Mouse (Mus musculus) olfactory bulb, adult 2 months (tissue): ENCODE results near the gene Macf1. TPM values are rescaled to one million over a fixed set of nuclear protein-coding genes. Genes with fewer than 3 reads are reported as not detected.

Experiments
- H3K27ac ChIP-seq: fragments of 200-500 bp; 2 replicates; pipeline ENCODE4 v1.5.1; 2012; ENCODE audit warnings: low read depth, low read length; ENCODE audit not compliant: insufficient read depth
- H3K4me1 ChIP-seq: fragments of 200-500 bp; 2 replicates; pipeline ENCODE4 v1.6.1; 2012; ENCODE audit warnings: low read length; ENCODE audit not compliant: control insufficient read depth, insufficient read depth
- H3K4me3 ChIP-seq: fragments of 200-500 bp; 2 replicates; pipeline ENCODE4 v1.5.1; 2012; ENCODE audit warnings: mild to moderate bottlenecking, low read depth, low read length, moderate library complexity; ENCODE audit not compliant: insufficient read depth
- CTCF ChIP-seq: fragments of 200-500 bp; IDR thresholded peaks from 2 replicates; pipeline ENCODE4 v1.5.1; 2012; ENCODE audit warnings: low read depth, mild to moderate bottlenecking, low read length, moderate library complexity; ENCODE audit not compliant: insufficient read depth
- POLR2A ChIP-seq: fragments of 200-500 bp; IDR thresholded peaks from 2 replicates; pipeline ENCODE4 v1.6.1; 2012; ENCODE audit warnings: mild to moderate bottlenecking, low read depth, low read length, moderate library complexity; ENCODE audit not compliant: insufficient read depth
- WGBS: fragments of 180-500 bp; shearing (Covaris S2); methylation state at CpG from one replicate; pipeline ENCODE4 v1.1.7; 2018; 5-methylcytosine and 5-hydroxymethylcytosine counted together
- polyA plus RNA-seq: library from polyadenylated mRNA; stranded (reverse); fragments of >200 nt; gene quantifications from 2 replicates; pipeline ENCODE4 v1.2.4, GENCODE M21; 2012; ENCODE audit warnings: low replicate concordance; ENCODE audit not compliant: missing spikeins, insufficient read depth, insufficient read length

The Macf1 gene
- polyA plus RNA-seq, 1 experiment = 508 TPM

- H3K4me1 ChIP-seq = no peaks in the 10 kb centered on the region
- no peak overlapping the region for H3K4me3 ChIP-seq
- WGBS = 91% methylated on average over 2 of the region's 2 CpGs
- TF ChIP-seq CTCF (no peak), POLR2A (no peak)
- H3K27ac ChIP-seq = no peak overlapping the region
Measured at GRCm38 (mm10) chr4:123705340-123705739, 21.2 kb upstream of the Macf1 start.

- H3K4me1 ChIP-seq = no peaks in the 10 kb centered on the region
- no peak overlapping the region for H3K27ac ChIP-seq
- no peak overlapping the region for H3K4me3 ChIP-seq
- 91% methylated on average over 12 of the region's 12 CpGs for WGBS
- no peak for TF ChIP-seq POLR2A
- TF ChIP-seq CTCF = no peak
Measured at GRCm38 (mm10) chr4:123693384-123693783, 9.2 kb upstream of the Macf1 start.

GRCm38 (mm10) chr4:123692071-123692470, 7.9 kb upstream of the Macf1 start:
- WGBS = 74% methylated on average over 3 of the region's 3 CpGs
- H3K4me3 ChIP-seq = no peak overlapping the region

GRCm38 (mm10) chr4:123690311-123690710, 6.2 kb upstream of the Macf1 start:
- Histone ChIP-seq H3K4me1 (peaks cover 10% of the 10 kb centered on the region), H3K27ac (no peak overlapping the region)
- TF ChIP-seq CTCF = no peak
- TF ChIP-seq POLR2A = no peak

More at GRCm38 (mm10) chr4:123692071-123692470, 7.9 kb upstream of the Macf1 start:
- no peak overlapping the region for H3K27ac ChIP-seq
- H3K4me1 ChIP-seq = peaks cover 3% of the 10 kb centered on the region; the same call in 1 of the 2 replicates
- no peak for TF ChIP-seq CTCF
- no peak for TF ChIP-seq POLR2A

GRCm38 (mm10) chr4:123687025-123687781, 3.0 kb upstream of the Macf1 start:
- Histone ChIP-seq H3K4me1 (peaks cover 29% of the 10 kb centered on the region), H3K4me3 (peak overlapping the region; percentile 87), H3K27ac (peak overlapping the region; percentile 92)
- TF ChIP-seq CTCF (no peak), POLR2A (peak; percentile 38; the same call in 1 of the 2 replicates)
- 2% methylated on average over 68 of the region's 89 CpGs for WGBS

More at GRCm38 (mm10) chr4:123690311-123690710, 6.2 kb upstream of the Macf1 start:
- H3K4me3 ChIP-seq = no peak overlapping the region
- 82% methylated on average over 10 of the region's 10 CpGs for WGBS

GRCm38 (mm10) chr4:123686368-123687024, 2.3 kb upstream of the Macf1 start:
- WGBS = under 1% methylated on average over 56 of the region's 56 CpGs
- TF ChIP-seq POLR2A = no peak
- TF ChIP-seq CTCF = no peak

GRCm38 (mm10) chr4:123685506-123686242, 1.5 kb upstream of the Macf1 start:
- TF ChIP-seq CTCF (peak; percentile 7; the same call in 1 of the 2 replicates), POLR2A (no peak)
- H3K4me1 ChIP-seq = peaks cover 38% of the 10 kb centered on the region
- H3K27ac ChIP-seq = peak overlapping the region; percentile 48
- 14% methylated on average over 8 of the region's 8 CpGs for WGBS
- H3K4me3 ChIP-seq = peak overlapping the region; percentile 87

More at GRCm38 (mm10) chr4:123686368-123687024, 2.3 kb upstream of the Macf1 start:
- H3K4me3 ChIP-seq = peak overlapping the region; percentile 87
- H3K4me1 ChIP-seq = peaks cover 32% of the 10 kb centered on the region
- peak overlapping the region; percentile 48 for H3K27ac ChIP-seq

- WGBS = 50% methylated on average over 7 of the region's 7 CpGs
- peak overlapping the region; percentile 48 for H3K27ac ChIP-seq
- TF ChIP-seq CTCF = no peak
- TF ChIP-seq POLR2A = no peak
Measured at GRCm38 (mm10) chr4:123685046-123685445, 886 bp upstream of the Macf1 start.

More at GRCm38 (mm10) chr4:123685046-123685445, 886 bp upstream of the Macf1 start:
- H3K4me1 ChIP-seq = peaks cover 42% of the 10 kb centered on the region
- peak overlapping the region; percentile 87 for H3K4me3 ChIP-seq
